In genomic region chr12:11395470-11395869, GRCm38 (mm10) we compare ENCODE assay signal across 23 mouse cellular contexts. TPM values are rescaled to one million over a fixed set of nuclear protein-coding genes. Genes with fewer than 3 reads are reported as not detected.
A peak's percentile ranks its signal among the peaks of the same experiment; 100 is the strongest.
DNase-seq lines count a peak whose midpoint lies in the region; ATAC-seq lines count a peak whose summit lies in the region.
"Had no signal": no experiment of that assay in that cellular context is flagged by ENCODE, and none has a peak within 500 bp of the region (broad histone marks: within the 10 kb centered on the region; RNA-seq: fewer than 3 reads in every experiment).

No protein-coding gene starts in this region.

- DNase-seq in cerebellum, postnatal 4 days (ENCODE audit: low spot score in 2 of 2), result no peak
- peak; percentile 15 for DNase-seq in Muller cell, postnatal 12 days (ENCODE audit: inconsistent ontology term)
- peak; percentile 91 for DNase-seq in cerebellum, adult 18-20 months
- DNase-seq in cerebellum, postnatal 14 days, result peak; percentile 89 to 92
- no peak for DNase-seq in embryo, embryonic 10 days (ENCODE audit: low spot score)
- no peak for DNase-seq in gastrocnemius, adult 18-20 months (ENCODE audit: low spot score)
- DNase-seq: adrenal gland, postnatal 25 days; forebrain, postnatal 0 days; gastrocnemius, postnatal 36 days; heart, adult 2 months; heart, postnatal 36 days; kidney, adult 11 months; kidney, postnatal 4 days; lung, postnatal 14 days; right cerebral cortex, postnatal 14 days; thymus, adult 2 months had no signal

- ATAC-seq in cerebellum, adult (ENCODE audit: insufficient number of reproducible peaks, low FRiP score, low TSS enrichment), result peak; percentile 75
- ATAC-seq: forebrain, postnatal 0 days; midbrain, embryonic 13.5 days; Patski had no signal

RNA-seq across cellular contexts. Expression of gene Vsnl1, which starts 40.9 kb away (rescaled TPM):
- total RNA-seq in gastrocnemius, adult 18-20 months (2021), result not detected
- total RNA-seq: common myeloid progenitor, adult 5-6 weeks; ES-E14; gastrocnemius, postnatal 36 days; monocyte, adult 5-6 weeks; neutrophil, adult 5-6 weeks had no signal

Comparison
In these comparisons a context has a peak if more than half of its experiments do, and no peak if none do; other contexts are left out.
1. DNase-seq: peak in Muller cell, postnatal 12 days (single experiment), cerebellum, adult 18-20 months (2 of 2) and cerebellum, postnatal 14 days (2 of 2); none in cerebellum, postnatal 4 days (0 of 2), embryo, embryonic 10 days (single experiment) and gastrocnemius, adult 18-20 months (single experiment).